Mouse (Mus musculus) adrenal gland, postnatal 10 days (tissue): ENCODE data around the gene Crygn. TPM values are rescaled to one million over a fixed set of nuclear protein-coding genes. Genes with fewer than 3 reads are reported as not detected.

Source experiments
- DNase-seq: peaks from one replicate; pipeline ENCODE4 v3.0.0; 2021; ENCODE audit warnings: mixed read lengths
- total RNA-seq, 2 experiments: library from RNA; stranded (reverse); gene quantifications; 2 replicates each; pipeline ENCODE4 v1.2.3; 2021

Gene Crygn
- total RNA-seq, 2 experiments from 2014 or later: not detected

- no peak for DNase-seq
Observed at GRCm38 (mm10) chr5:24747533-24747932, 10.3 kb downstream of the Crygn start.

GRCm38 (mm10) chr5:24743956-24744355 lies 13.9 kb downstream of the Crygn start:
- DNase-seq: peak; percentile 49

GRCm38 (mm10) chr5:24741172-24741885 lies 16.5 kb downstream of the Crygn start:
- DNase-seq: no peak

GRCm38 (mm10) chr5:24739141-24739753 lies 18.6 kb downstream of the Crygn start:
- DNase-seq: peak; percentile 54

GRCm38 (mm10) chr5:24738517-24738916 lies 19.3 kb downstream of the Crygn start:
- DNase-seq: no peak

- no peak for DNase-seq
Observed at GRCm38 (mm10) chr5:24737595-24737994, 20.2 kb downstream of the Crygn start.

- DNase-seq: no peak
Observed at GRCm38 (mm10) chr5:24733771-24734426, 23.9 kb downstream of the Crygn start.

GRCm38 (mm10) chr5:24733134-24733533 lies 24.7 kb downstream of the Crygn start:
- DNase-seq: no peak

GRCm38 (mm10) chr5:24730986-24731385 lies 26.8 kb downstream of the Crygn start:
- no peak for DNase-seq

GRCm38 (mm10) chr5:24730488-24730871 lies 27.3 kb downstream of the Crygn start, which contains the start of gene Wdr86:
Gene Wdr86 (minus strand): TSS chr5:24730727.
- DNase-seq: no peak

- no peak for DNase-seq
Observed at GRCm38 (mm10) chr5:24729797-24730487, 27.9 kb downstream of the Crygn start.

GRCm38 (mm10) chr5:24726901-24727836 lies 30.6 kb downstream of the Crygn start:
- DNase-seq: peak; percentile 44

- no peak for DNase-seq
Observed at GRCm38 (mm10) chr5:24725897-24726296, 31.9 kb downstream of the Crygn start.

GRCm38 (mm10) chr5:24724805-24725204 lies 33.0 kb downstream of the Crygn start:
- DNase-seq: no peak

GRCm38 (mm10) chr5:24724270-24724634 lies 33.6 kb downstream of the Crygn start:
- DNase-seq: no peak

- no peak for DNase-seq
Observed at GRCm38 (mm10) chr5:24723527-24724269, 34.1 kb downstream of the Crygn start.

- no peak for DNase-seq
Observed at GRCm38 (mm10) chr5:24719852-24720251, 38.0 kb downstream of the Crygn start.

GRCm38 (mm10) chr5:24718076-24718475 lies 39.7 kb downstream of the Crygn start:
- DNase-seq: no peak

- DNase-seq: no peak
Observed at GRCm38 (mm10) chr5:24713987-24714386, 43.8 kb downstream of the Crygn start.

- peak; percentile 85 for DNase-seq
Observed at GRCm38 (mm10) chr5:24713199-24713598, 44.6 kb downstream of the Crygn start.

- no peak for DNase-seq
Observed at GRCm38 (mm10) chr5:24711615-24712014, 46.2 kb downstream of the Crygn start.
